Mouse (Mus musculus): Measurements from ENCODE around the gene Suz12.
"Not testable (repeated sequence)": the region's sequence is repeated elsewhere in the genome, so short reads cannot be mapped to it uniquely, and the experiment has no call there.

Gene Suz12

DNA sequence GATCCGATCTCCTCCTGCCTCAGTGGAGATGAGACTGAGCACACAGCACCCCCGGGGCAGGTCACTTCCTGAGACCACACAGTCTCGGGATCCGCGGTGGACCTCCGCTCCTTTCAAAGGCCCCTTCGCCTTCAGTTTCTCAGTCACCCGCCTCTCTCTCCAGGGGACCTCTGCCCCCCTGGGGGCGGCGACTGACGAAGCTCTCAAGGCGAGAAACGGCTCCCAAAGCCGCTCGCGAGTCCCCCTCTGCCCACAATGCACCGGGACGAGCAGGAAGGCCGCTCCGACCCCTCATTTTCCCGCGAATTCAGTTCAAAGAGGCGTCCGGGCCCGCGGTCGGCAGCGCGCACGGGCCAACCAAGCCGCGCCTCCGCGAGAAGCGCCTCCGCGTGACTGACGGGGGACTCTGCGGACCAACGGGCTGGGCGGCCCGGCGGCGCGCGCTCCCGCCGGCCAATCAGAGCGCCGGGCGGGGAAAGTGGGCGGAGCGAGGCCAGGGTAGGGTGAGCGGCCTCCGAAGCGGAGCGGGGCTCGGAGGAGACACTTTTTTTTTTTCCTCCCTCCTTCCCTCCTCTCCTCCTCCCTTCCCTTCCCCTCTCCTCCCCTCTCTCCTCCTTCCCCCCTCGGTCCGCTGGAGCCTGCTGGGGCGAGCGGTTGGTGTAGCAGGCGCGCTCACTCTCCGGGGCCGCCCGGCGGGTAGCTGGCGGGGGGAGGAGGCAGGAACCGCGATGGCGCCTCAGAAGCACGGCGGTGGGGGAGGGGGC lies at the start of gene Suz12:
Gene Suz12, plus strand, starts transcription at position 515 of the 764 bp plus-strand sequence.
- peak; percentile 90 to 92 for DNase-seq

DNA sequence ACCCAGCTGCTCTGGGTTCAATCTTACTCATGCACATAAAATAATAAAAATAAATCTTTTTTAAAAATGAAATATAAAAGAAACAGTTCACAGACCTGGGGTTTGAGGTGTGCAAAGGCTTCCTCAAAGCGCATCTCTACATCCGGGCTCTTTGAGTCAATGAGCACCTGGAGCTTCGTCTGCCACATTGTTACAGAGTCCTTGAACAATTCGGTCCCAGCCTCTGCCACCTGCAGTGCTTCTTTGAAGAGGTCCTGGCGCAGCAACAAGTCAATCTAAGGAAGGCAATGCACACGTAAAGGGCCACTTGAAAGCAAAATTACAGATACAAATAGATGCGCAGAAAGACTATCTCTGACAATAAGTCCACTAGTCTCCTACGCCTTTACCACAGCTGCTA lies 49.8 kb upstream of the Suz12 start:
- no peak for DNase-seq

DNA sequence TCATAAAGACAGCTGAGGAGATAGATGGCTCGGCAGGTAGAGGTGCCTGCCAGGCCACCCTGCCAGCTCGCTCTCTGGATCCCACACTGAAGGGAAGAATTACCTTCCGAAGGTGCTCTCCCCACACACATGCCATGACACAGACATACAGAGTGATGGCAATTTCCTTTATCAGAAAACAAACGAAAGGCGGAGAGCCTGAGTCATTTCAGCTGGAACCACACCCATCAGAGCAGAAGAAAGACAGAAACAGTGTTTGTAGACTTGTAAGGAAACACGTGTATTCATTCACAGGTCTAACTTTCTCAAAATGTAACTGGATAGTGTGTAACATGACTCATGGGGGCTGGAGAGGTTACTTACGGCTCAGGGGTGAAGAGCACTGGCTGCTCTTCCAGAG lies 49.3 kb upstream of the Suz12 start:
- DNase-seq = no peak

DNA sequence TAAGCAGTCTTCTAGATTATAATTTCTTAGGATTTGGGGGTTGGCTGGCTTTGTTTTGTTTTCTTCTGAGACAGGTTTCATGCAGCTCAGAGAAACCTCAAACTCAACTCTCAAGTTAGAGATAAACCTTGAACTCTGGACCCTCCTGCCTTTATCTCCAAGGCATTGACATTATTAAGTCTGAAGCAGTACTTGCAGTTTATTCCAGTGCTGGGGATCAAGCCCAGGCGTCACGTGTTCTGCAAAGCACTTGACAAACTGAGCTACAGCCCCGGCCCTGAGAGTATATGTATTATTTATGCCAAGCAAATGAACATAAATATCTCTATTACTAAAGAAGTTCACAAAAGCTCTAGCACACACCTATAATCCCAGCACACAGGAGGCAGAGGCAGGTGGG lies 45.6 kb upstream of the Suz12 start:
- no peak for DNase-seq

DNA sequence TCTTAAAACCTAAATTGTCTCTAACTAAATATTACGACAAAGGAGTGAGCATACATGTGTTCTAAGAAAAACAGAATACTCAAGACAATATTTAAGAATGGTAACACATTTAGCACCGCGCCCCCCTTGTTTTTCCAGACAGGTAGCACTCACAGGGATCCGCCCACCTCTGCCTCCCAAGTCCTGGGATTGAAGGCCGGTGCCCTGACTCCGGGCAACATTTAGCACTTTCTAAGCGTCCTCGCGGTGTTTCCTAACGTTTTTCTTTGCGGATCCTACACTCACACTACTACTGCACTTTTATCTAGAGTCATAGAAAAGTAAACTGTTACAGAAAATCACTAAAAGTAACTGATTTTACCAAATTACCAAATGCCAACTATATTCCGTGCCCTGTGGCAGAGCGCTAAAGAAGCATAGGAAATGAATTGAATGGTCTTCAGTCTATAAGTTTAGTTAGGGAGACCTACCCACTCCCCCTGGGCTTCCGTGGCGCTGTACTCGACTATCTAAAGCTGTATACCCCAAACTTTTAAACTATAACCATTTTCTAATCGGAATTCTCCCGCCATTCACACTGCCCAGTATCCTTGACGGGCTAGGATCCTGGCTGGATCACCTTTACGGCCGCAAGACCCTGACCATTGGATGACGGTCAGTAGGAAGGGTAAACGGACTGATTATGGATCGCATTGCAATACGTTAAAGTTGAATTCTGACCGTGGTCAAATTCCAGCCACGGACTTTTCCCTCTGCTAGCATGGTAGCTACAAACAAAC lies 31.4 kb upstream of the Suz12 start:
- DNase-seq = no peak

DNA sequence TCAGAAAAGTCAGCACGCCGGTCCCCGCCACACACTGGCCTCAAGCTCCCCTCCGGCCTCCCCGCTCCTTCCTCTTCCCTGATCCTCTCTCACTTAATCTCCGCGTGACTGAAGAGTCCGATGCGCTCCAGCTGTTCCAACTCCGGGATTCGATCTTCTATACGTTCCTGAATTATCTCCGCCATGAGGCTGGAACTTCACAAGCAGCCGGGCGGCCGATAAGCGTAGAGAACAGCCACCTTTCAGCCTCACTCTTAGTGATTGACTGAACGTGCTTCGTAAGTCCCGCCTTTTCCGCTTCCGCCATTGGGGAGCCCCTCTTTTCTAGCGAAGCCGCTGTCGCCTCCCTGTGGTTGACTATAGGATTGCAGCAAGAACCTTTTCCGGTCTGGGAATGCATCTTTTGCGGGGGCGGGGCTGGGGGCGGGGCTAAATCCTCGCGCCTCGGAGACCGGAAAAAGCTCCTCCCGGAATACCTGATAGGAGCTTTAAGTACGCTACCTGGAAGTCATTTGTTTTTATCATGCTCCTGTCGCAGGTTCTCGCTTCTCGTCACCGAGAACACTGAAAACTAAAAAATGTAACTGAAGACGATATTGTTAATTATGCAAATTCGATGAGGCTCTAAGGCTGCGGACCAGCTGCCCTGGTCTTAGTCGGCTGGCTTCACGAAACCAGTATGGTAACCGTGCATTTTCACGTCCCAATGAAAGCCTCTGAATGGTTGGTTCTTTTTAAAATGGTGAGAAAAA lies 30.6 kb upstream of the Suz12 start, which contains the start of gene Utp6:
Gene Utp6, minus strand, starts transcription at position 266 of the 752 bp plus-strand sequence.
- peak; percentile 96 to 98 for DNase-seq

DNA sequence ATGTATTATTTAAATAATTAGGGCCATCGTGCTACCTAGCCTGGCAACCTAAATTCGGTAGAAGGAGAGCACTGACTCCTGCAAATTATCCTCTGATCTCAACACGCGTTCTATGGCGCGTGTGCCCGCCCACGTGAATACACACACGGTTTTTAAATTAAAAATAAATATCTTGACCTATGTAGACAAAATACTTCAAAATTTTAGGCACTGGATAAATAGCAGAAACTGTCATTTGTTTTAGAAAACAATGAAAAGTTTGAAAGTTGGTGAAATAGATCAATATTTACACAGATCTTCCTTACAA lies 30.1 kb upstream of the Suz12 start:
- no peak for DNase-seq

DNA sequence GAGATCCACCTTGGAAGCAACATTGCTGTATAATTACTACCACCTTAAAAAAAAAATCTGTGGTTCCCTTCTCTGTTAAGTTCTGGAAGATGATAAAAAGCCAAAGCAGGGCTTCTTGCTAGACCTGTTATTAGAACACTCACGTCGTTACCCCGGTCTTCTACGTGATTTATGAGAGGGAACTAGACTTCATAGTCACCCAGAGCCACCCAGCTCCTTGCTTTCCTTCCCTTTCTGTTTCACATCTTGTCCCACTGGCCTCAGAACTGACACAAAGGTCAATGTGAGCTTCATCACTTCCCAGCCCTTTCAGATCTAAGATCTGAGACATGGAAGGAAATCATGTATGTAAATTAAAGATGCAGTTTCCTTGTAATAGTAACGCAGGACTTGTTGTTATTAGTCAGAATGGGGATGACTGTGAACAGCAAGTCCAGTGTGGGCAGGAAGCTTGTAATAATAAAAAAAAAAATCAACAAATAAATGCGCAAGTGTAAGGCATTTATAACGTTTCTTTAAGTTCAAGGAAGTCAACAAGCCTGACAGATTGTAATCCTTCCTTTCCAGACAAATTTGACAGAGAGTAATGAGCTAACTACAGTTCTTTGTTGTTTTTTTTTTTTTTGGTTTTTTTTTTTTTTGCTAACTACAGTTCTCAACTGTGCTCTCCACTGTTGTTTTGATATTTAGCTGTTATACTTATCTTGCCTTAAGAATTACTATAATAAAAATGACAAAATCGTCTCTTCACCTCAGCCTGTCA lies 29.5 kb upstream of the Suz12 start:
- no peak for DNase-seq

DNA sequence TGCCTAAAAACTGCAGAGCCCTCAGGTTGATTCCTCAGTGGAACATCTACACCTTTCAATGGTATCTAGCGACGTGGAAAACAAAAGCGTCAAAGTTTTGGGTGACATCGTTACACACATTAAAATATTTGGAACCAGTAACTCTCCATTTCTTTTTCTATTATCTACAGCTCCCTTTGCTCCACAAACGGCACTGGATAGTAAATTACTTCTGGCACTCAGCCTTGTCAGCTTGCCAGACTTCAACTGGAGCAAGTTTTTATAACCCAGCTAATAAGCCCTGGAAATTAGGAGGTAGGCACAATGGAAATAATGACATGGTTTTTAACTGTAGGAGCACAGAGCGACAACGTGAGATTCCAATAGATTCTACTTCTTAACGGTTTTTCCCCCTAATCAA lies 27.0 kb upstream of the Suz12 start:
- no peak for DNase-seq

DNA sequence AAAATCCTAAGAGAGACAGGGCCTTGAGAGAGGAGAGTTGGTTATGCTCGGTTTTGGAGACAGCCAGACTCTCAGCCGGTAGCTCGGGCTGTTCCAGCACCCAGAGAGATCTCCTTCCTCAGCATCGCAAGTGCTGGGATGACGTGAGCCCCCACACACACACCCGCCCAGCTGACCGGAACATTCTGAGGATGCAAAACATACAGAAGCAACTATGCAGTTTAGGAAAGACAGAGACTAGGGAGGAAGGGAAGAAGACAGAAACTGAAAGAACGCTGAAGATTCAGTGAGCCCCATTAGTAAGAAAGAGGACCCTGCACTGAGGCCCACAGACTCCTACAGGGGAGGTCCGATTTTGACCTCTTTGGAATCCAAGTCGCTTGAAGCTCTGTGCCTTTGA lies 25.2 kb upstream of the Suz12 start:
- no peak for DNase-seq

DNA sequence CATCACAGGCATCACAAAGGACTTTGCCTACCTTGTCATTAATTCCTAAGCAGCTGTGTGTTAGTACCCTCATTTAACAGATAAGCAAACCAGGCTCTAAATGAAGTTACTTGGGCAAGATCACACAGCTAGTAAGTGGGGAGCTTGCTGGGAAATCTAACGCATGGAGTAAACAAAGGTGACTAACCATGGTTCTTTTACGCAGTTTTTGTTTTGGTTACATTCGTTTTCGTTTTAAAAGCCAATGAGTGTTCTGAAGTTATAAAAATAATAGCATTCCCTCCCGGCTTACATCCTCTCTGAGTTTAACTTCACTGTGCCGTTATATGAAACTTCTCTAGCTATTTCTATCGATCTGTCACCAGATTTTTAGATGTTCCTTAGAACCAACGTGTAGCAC lies 19.8 kb upstream of the Suz12 start:
- DNase-seq = no peak

DNA sequence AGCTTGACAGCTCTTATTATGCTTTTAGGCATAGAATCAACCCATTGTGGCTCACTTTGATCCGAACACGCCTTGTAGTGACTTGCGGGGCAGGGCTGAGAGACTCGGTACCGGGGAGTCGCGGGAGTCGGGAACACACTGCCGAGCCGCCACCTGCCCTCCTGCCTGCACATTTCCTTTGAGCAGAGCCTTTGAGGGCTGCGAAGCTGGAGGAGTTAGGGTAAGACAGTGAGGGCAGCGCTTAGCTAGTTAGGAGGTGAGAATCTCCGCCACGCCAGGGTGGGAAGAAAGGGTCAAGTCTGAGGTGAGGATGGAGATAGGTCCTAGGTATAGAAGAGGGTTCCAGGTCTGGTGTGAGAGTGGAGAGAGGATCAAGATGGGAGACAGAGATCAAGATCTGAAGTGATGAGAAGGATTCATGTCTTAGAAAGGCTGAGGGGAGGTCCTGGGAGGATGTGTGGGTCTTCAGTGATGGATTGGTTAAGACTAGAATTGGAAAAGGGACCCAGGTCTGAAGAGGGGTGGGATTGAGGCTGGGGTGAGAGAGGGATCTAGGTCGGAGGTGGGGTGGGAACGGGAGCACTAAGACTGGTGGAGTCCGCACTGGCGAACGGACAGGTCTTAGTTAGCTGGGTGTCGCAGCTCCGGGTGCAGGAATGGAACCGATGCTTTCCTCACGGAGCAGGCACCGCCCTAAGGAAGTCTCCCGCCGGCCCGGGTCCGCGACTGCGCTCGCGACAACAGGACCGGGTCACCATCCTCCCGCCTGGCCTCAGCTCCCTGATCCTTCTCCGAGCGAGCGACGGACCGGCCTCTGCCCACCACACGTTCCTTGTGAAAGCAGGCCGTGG lies 19.1 kb upstream of the Suz12 start:
- DNase-seq = peak in 1 of 2 experiments; percentile 17

DNA sequence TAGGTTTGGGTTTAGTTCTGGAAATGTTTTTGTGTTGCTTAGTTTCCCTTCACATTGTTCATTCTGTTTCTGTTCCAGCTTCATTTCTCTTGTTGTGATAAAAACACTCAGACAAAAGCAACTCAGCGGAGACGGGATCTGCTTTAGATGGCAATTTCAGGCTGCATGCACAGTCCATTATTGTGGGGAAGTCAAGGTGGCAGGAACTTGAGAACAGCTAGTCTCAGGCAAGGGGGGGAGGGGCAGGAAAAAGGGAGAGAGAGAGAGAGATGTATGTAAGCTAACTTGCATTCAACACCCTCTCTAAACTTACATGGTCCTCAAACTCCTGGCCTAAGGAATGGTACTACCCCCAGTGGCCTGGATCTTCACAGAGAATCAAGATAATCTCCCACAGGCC lies 17.5 kb upstream of the Suz12 start:
- no peak for DNase-seq

DNA sequence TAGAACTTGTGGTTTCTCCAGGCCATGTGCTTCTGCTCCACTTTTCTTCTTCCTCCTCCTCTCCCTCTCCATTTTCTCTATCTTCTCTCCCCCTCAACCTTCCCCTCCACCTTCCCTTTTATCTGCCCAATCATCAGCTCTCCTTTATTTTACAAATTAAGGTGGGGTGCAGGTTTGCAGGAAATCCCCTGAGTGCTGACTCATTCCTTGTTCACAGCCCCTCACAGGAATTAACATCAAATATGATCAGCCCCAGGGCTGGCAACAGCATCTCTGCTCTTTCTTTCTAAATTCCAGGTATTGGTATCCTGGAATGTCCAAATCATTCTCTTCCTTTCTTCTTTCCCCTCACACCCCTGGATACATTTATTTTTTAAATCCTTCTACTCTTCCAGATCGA lies 16.7 kb upstream of the Suz12 start:
- no peak for DNase-seq

DNA sequence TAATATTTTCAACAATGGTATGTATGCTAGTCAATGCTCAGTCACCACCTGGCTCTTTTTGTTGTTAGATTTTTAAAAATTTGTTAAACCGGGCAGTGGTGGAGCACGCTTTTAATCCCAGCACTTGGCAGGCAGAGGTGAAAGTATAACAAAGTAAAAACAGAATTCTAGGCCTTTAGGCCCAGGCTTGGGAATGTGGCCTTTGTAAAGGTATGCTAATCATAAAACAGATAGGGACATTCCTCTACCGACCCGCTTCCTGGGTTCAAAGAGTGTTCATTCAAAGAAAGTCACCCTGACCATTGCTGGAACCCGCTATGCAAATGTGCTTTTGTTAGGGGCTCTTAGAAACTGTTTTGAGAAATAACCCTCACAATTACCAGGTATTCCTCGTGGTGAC lies 16.3 kb upstream of the Suz12 start:
- DNase-seq = not testable (repeated sequence)

DNA sequence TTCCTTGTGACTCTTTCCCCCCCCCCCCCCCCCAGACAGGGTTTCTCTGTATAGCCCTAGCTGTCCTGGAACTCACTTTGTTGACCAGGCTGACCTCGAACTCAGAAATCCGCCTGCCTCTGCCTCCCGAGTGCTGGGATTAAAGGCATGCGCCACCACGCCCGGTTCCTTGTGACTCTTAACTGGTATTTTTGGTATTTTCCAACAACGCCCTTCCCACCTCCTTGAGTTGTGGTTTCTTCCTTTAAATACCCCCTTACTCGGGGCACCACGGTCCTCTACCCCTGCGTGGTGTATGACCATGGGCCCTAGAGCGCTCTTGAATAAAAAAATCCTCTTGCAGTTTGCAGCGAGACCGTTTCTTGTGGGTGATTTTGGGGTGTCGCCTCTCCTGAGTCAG lies 15.8 kb upstream of the Suz12 start:
- not testable (repeated sequence) for DNase-seq

DNA sequence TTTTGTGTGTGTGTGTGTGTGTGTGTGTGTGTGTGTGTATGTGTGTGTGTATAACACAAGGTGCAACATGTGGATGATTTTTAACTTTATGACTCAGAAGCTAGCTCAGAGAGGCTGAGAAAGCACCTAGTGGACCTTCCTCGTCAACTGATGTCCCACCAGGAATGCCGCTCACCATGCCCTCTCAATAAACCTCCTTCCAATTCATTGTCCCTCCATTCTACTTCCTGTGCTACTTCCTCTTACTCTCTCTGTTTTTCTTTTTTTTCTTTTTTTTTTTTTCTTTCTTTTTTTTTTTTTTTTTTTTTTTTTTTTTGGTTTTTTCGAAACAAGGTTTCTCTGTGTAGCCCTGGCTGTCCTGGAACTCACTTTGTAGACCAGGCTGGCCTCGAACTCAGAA lies 15.2 kb upstream of the Suz12 start:
- not testable (repeated sequence) for DNase-seq

DNA sequence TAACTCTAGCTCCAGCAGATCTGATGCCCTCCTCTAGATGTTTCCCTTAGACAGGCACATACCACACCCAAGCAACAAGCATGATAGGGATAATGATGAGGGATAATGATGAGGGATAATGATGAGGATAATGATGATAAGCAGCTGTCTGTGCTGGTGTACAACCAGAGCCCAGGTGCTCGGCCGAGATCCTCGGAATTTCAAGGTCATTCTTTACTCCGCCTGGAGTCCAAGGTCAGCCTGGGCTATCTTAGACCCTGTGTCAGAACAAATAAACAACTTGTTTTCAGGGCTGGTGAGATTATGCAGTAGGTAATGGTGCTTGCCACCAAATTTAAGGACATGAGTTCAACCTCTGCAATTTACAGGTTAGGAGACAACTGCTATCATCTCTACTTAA lies 6.0 kb upstream of the Suz12 start:
- DNase-seq = no peak

DNA sequence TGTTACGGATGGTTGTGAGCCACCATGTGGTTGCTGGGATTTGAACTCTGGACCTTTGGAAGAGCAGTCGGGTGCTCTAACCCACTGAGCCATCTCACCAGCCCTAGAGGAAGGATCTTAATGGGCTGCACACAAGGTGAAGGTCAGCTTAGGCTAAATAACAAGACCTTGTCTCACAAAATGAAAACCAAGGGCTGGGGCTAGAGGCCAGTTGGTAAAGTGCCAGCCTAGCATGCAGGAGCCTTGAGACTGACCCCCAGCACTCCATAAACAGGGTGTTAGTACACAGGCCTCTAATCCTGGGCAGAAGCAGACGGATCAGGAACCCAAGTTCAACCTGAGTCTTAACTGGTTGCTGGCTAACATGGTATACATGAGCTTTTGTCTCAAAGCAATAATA lies 5.0 kb upstream of the Suz12 start:
- DNase-seq = no peak

DNA sequence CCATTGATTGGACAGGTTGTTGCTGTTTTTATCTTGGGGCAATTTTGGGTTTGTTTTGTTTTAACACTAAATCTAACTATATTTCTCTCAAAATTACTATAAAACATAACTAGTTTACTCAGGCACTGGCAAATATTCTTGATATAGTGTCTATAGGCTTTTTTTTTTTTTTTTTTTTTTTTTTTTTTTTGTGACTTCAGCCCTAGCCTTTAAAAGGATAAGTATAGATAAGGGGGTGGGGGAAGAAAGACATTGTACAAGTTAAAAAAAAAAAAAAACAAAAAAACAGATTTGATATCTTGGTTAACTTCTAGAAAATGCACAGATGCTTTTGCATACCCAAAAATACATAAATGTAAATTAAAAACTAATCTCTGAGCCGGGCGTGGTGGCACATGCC lies 2.8 kb upstream of the Suz12 start:
- DNase-seq = no peak

DNA sequence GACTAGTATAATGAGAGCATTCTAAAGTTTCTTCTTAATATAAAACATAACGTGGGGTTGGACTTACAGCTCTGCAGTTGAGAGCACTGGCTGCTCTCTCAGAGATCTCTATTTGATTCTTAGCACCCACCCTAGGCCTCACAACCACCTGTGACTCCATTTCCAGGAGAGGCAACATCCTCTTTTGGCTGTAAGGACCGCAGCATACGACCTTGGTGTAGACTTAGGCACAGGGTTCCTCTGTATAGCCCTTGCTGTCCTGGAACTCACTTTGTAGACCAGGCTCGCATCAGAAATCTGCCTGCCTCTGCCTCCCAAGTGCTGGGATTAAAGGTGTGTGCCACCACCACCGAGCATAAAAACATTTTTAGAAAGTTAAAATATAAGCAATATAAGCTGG lies 1.3 kb upstream of the Suz12 start:
- no peak for DNase-seq

DNA sequence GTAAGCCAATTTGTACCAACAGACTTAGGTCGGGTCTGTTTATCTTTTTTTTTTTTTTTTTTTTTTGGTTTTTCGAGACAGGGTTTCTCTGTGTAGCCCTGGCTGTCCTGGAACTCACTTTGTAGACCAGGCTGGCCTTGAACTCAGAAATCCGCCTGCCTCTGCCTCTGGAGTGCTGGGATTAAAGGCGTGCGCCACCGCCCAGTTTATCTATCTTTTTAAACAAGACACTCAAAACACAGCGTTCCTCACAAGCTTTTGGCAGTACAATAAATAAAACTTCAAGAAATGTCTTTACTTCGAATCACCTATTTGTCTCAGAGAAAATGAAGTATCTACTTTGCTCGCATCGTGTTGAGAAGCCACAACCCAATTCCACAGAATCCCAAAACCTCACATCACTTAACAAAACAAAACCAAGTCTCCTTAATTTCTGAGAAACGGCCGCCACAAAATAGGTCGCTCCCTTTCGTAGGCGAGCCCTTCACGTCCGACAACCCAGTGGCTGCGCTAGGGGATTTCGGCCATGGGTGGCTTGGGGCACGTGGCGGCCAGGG lies 793 bp upstream of the Suz12 start:
- no peak for DNase-seq

All from spleen, adult 18-20 months (tissue).